Mouse (Mus musculus) forebrain, embryonic 11.5 days (tissue): ENCODE data around the gene Gm10260. TPM values are rescaled to one million over a fixed set of nuclear protein-coding genes. Genes with fewer than 3 reads are reported as not detected.

Experiments used
- ATAC-seq: fragments of 200-750 bp; cut with Nextera tagmentation; replicated peaks from 2 replicates; pipeline ENCODE4 v1.8.0; 2017; ENCODE audit warnings: moderate TSS enrichment; ENCODE audit not compliant: low FRiP score
- DNase-seq: peaks from one replicate; pipeline ENCODE4 v3.0.0-alpha.2; 2017; ENCODE audit warnings: low spot score
- H3K27ac ChIP-seq: fragments of 300-500 bp; sonication (generic); 2 replicates; pipeline ENCODE4 v1.5.1; 2014; ENCODE audit warnings: low read depth, low read length
- H3K27me3 ChIP-seq: fragments of 300-500 bp; sonication (generic); 2 replicates; pipeline ENCODE4 v1.6.1; 2014; ENCODE audit warnings: mild to moderate bottlenecking, low read length, mixed read lengths; ENCODE audit not compliant: control insufficient read depth, insufficient read depth
- H3K36me3 ChIP-seq: fragments of 300-500 bp; sonication (generic); 2 replicates; pipeline ENCODE4 v1.6.1; 2014; ENCODE audit warnings: mild to moderate bottlenecking, low read length, moderate library complexity, mixed read lengths; ENCODE audit not compliant: control insufficient read depth, insufficient read depth
- H3K4me1 ChIP-seq: fragments of 300-500 bp; sonication (generic); replicated peaks from 2 replicates; pipeline ENCODE4 v1.6.1; 2014; ENCODE audit warnings: low read length, mixed read lengths; ENCODE audit not compliant: control insufficient read depth, insufficient read depth
- H3K4me2 ChIP-seq: fragments of 300-500 bp; sonication (generic); 2 replicates; pipeline ENCODE4 v1.6.1; 2014; ENCODE audit warnings: low read depth, mild to moderate bottlenecking, low read length, moderate library complexity, mixed read lengths; ENCODE audit not compliant: severe bottlenecking
- H3K4me3 ChIP-seq: fragments of 300-500 bp; sonication (generic); 2 replicates; pipeline ENCODE4 v1.5.1; 2014; ENCODE audit warnings: low read depth, low read length
- H3K9ac ChIP-seq: fragments of 300-500 bp; sonication (generic); 2 replicates; pipeline ENCODE4 v1.6.1; 2014; ENCODE audit warnings: low read length
- H3K9me3 ChIP-seq: fragments of 300-500 bp; sonication (generic); 2 replicates; pipeline ENCODE4 v1.6.1; 2016; ENCODE audit warnings: low read length, mixed read lengths; ENCODE audit not compliant: control insufficient read depth
- WGBS: fragments of 180-500 bp; shearing (Covaris S2); extraction: QIAGEN DNeasy Blood & Tissue Kit; methylation state at CpG from one replicate; pipeline ENCODE4 v1.1.7; 2014; 5-methylcytosine and 5-hydroxymethylcytosine counted together
- polyA plus RNA-seq: library from polyadenylated mRNA; unstranded; fragments of >200 nt; fragmentation: Nextera tagmentation; extraction: Ambion mirVana; gene quantifications from 2 replicates; pipeline ENCODE4 v1.2.1, GENCODE M21; 2014

The Gm10260 gene
- polyA plus RNA-seq, 1 experiment from 2014 or later, result 3.0 TPM

DNA sequence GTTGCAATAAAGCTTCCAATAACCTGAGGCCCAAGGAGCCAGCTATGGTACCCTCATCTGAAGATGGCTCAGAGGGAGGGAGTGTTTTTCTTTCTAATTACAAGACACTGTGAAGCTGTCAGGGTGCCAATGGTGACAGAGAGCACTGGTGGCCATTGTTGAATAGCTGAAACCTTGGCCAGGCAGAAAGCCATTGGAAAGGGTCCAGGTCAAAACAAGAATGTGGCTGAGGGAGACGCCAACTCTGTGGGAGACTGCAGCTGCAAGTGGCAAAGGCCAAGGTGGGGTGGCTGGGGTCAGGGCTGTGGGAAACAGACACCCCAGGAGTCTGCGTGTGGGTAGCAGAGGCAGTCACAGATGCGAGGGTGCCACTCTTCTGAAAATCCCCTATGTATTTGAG is 16.3 kb upstream of the Gm10260 start:
- ATAC-seq, result no peak
- no peak overlapping the region for H3K27ac ChIP-seq
- 70% methylated on average over 3 of the region's 3 CpGs for WGBS

DNA sequence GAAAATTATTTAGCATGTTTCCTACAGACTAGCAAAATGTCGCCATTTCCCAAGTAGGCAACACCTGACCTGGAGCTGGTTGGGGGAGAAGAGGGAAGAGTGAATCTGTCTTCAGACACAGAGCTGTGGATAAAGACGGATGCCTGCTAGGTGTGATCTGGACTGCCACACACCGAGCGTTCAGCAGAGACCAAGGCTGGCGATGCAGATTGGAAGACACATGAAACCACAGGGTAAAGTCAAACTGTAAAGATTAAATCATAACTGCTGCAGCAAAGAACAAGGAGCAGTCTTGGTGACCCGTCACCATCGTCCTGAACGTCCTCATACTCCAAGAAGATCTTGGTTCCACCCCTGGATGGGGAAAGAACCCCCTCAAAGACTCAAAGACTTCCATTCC is 15.5 kb upstream of the Gm10260 start:
- WGBS, result 95% methylated on average over 8 of the region's 8 CpGs

More for the DNA sequence above, 16.3 kb upstream of the Gm10260 start:
- Histone ChIP-seq H3K9me3 (no peaks in the 10 kb centered on the region), H3K4me3 (no peak overlapping the region), H3K36me3 (no peaks in the 10 kb centered on the region), H3K9ac (no peak overlapping the region), H3K4me2 (no peak overlapping the region), H3K27me3 (no peaks in the 10 kb centered on the region), H3K4me1 (no peaks in the 10 kb centered on the region)
- no peak for DNase-seq

DNA sequence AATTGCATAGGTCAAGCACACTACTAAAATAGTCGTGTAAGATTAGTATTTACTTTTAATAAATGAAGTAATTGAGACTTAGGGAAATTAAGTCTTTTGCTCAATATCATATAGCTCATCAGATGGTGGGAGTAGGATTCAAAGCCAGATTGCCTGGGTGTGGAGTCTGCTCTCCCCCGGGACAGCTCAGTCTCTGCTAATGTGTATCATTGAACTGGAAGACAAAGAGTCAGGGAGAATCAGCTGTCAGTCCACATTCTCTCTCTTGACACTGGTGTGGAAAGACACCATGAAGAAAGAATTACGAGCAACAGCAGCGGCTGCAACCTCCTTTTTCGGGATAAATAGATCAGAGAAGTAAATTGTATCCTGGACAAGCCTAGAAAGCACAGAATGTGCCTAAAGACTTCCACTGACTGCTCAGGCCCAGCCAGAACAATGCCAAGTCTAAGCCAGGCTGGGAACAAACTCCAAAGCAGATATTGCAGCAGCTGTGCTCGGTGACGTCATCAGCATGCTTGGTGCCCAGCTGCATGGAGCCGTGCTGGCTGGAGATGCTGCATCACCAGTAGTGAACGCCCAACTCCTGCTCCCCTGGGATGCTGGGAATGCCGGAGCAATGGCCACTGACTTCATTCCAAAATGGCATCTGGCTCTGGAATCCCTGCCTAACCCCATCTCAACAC is 14.5 kb upstream of the Gm10260 start:
- Histone ChIP-seq H3K9ac (no peak overlapping the region), H3K9me3 (no peaks in the 10 kb centered on the region), H3K4me2 (no peak overlapping the region), H3K4me1 (no peaks in the 10 kb centered on the region), H3K27me3 (no peaks in the 10 kb centered on the region), H3K27ac (no peak overlapping the region), H3K36me3 (no peaks in the 10 kb centered on the region), H3K4me3 (no peak overlapping the region)
- DNase-seq (no peak), ATAC-seq (no peak)
- WGBS, result 73% methylated on average over 10 of the region's 10 CpGs

More for the DNA sequence above, 15.5 kb upstream of the Gm10260 start:
- ATAC-seq (no peak), DNase-seq (no peak)
- Histone ChIP-seq H3K36me3 (no peaks in the 10 kb centered on the region), H3K27ac (no peak overlapping the region), H3K27me3 (no peaks in the 10 kb centered on the region), H3K9ac (no peak overlapping the region), H3K4me3 (no peak overlapping the region), H3K4me1 (no peaks in the 10 kb centered on the region), H3K9me3 (no peaks in the 10 kb centered on the region), H3K4me2 (no peak overlapping the region)

DNA sequence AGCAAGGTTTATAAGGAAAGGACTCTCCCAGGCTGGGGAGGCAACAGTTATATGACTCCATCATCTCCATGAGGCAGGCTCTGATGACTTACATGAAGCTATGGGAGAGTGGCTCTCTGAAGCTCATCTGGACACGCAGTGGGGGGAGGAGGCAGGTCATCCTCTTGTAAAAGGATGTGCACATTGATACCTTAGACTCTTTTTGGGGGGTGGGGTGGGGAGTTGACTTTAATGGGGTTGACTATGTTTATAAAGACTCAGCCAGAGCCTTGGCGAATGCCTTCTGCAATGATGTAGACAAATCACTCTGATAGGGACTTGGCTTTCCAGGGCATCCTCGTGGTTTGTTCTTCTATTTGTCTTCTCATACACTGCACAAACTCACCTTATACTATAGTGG is 8.8 kb upstream of the Gm10260 start:
- Histone ChIP-seq H3K36me3 (no peaks in the 10 kb centered on the region), H3K4me2 (no peak overlapping the region), H3K4me1 (peaks cover under 1% of the 10 kb centered on the region; the same call in 1 of the 2 replicates), H3K9me3 (no peaks in the 10 kb centered on the region), H3K27me3 (no peaks in the 10 kb centered on the region), H3K27ac (no peak overlapping the region), H3K9ac (no peak overlapping the region), H3K4me3 (no peak overlapping the region)
- DNase-seq, result no peak
- ATAC-seq, result no peak
- 82% methylated on average over 3 of the region's 3 CpGs for WGBS

DNA sequence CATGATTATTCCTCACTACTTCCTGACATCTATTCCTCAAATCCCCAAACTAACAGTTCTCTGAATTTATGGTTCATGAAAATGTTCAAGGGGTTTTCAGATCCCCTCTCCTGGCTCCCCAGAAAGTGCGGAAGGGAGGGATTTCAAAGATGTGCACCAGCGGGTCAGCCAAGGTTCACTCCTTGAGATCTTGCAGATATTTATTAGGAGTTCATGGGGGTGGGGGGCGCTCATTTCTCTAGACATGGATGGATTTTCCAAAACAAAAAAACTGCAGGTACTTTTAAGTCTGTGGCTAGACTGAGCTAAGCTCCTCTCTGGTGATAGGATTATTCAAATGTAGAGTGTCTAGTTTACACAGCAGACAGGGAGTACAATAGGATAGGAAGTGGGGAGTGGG is 8.4 kb upstream of the Gm10260 start:
- Histone ChIP-seq H3K4me3 (no peak overlapping the region), H3K27ac (no peak overlapping the region), H3K4me1 (peaks cover 4% of the 10 kb centered on the region; the same call in 1 of the 2 replicates), H3K9me3 (no peaks in the 10 kb centered on the region), H3K27me3 (no peaks in the 10 kb centered on the region), H3K9ac (no peak overlapping the region), H3K36me3 (no peaks in the 10 kb centered on the region), H3K4me2 (no peak overlapping the region)
- DNase-seq (no peak), ATAC-seq (no peak)
- 72% methylated on average over 3 of the region's 3 CpGs for WGBS

DNA sequence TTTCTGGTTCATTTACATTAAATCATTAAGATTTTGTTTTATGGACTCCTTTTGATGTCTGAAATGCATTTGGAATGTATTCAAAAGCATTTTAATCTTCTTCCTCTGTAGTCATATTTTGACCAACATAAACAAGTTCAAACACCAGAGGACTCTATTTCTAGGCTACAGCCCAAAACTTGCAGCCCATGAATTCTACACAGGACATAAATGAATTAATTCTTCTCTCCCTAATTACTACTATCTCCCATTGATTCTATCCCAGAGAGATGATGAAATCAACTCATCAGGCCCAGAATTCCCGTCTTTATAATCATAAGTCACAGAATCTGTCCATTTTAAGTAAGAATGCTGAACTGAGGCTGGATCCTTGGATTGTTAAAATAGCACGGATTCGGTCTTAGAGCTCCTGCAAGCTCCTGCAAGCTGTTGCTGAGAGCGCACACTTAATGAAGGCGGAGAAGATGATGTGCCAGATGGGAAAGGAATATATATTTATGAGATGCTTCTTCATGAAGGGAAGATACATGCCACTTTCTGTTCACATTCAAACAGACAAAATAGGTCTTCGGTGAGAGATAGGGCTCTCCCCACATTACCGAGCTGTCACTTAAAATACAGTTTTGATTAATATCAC is 7.7 kb upstream of the Gm10260 start:
- Histone ChIP-seq H3K27me3 (no peaks in the 10 kb centered on the region), H3K4me1 (peaks cover 7% of the 10 kb centered on the region; the same call in 1 of the 2 replicates), H3K9me3 (no peaks in the 10 kb centered on the region), H3K4me3 (no peak overlapping the region), H3K4me2 (no peak overlapping the region), H3K36me3 (no peaks in the 10 kb centered on the region), H3K9ac (no peak overlapping the region), H3K27ac (no peak overlapping the region)
- no peak for DNase-seq
- ATAC-seq, result no peak
- 85% methylated on average over 7 of the region's 7 CpGs for WGBS

DNA sequence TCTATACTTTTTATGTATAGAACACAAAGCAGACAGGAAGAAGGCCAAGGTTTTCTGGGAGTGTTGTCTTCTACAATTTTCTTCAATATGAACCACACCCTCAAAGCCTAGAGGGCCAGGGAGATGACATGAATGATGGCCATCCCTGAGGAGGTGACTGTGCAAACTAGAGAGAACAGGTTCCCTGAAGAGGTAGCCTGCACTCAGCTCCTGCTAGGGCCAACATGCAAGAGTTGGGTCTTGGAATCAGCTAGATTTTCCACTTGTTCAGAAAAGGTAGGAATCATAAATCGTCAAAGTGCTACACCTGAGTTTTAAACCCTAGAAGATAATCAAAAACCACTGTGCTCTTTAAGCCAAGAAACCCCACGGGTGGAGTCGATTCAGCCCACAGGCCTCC is 6.2 kb upstream of the Gm10260 start:
- H3K4me1 ChIP-seq, result peaks cover 7% of the 10 kb centered on the region; the same call in 1 of the 2 replicates
- H3K9ac ChIP-seq, result no peak overlapping the region
- no peaks in the 10 kb centered on the region for H3K9me3 ChIP-seq
- H3K27me3 ChIP-seq, result no peaks in the 10 kb centered on the region
- no peak overlapping the region for H3K4me2 ChIP-seq
- no peaks in the 10 kb centered on the region for H3K36me3 ChIP-seq
- WGBS, result 97% methylated on average over 3 of the region's 3 CpGs
- H3K27ac ChIP-seq, result no peak overlapping the region
- H3K4me3 ChIP-seq, result no peak overlapping the region
- DNase-seq (no peak), ATAC-seq (no peak)

DNA sequence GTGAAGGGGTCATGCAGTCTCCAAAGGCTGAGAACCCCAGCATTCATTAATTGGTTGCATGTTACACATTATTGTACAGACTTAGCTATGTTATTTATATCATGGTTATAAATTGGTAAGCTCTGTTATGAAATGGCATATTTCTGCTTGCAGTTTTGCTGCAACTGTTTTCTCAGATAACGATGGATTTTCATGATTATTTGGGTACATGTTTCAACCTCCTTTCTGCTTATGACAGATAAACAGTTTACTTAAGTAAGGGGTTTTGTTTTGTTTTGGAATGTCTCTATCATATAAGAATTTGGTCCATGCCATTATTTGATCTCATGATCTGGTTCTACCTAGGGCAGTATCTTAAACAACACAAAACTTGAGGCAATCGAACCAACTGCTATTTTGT is 5.5 kb upstream of the Gm10260 start:
- Histone ChIP-seq H3K9ac (no peak overlapping the region), H3K4me3 (no peak overlapping the region), H3K4me2 (no peak overlapping the region), H3K9me3 (no peaks in the 10 kb centered on the region), H3K36me3 (no peaks in the 10 kb centered on the region), H3K27ac (no peak overlapping the region), H3K4me1 (peaks cover 7% of the 10 kb centered on the region; the same call in 1 of the 2 replicates), H3K27me3 (no peaks in the 10 kb centered on the region)
- 93% methylated on average over 2 of the region's 2 CpGs for WGBS
- ATAC-seq (no peak), DNase-seq (no peak)

DNA sequence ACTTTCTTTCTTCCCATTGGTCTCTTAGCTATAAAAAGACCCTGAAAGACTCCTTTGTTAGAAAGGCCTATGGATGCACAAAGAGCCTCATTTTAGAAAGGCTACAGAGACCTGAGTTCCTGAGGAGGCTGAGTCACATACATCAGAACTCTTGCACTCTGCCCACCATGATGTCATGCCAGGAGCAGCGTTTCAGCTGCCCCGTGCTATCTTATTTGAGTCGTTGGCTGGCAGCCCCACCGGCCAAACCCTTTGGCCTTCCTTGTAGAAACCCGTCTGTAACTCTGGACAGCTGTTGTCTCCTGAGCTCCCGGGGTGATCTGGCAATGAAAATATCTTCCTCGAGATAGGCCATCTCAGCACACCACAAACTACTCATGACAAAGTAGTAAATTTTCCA is 3.6 kb upstream of the Gm10260 start:
- no peaks in the 10 kb centered on the region for H3K27me3 ChIP-seq
- ATAC-seq (no peak), DNase-seq (no peak)
- H3K9me3 ChIP-seq, result no peaks in the 10 kb centered on the region
- H3K4me2 ChIP-seq, result no peak overlapping the region
- 69% methylated on average over 7 of the region's 7 CpGs for WGBS
- H3K36me3 ChIP-seq, result no peaks in the 10 kb centered on the region
- no peak overlapping the region for H3K27ac ChIP-seq
- H3K4me1 ChIP-seq, result peaks cover 7% of the 10 kb centered on the region; the same call in 1 of the 2 replicates
- H3K9ac ChIP-seq, result no peak overlapping the region
- H3K4me3 ChIP-seq, result no peak overlapping the region
